Mouse (Mus musculus) olfactory bulb, adult 2 months (tissue): ENCODE results near the gene Gm10097. TPM values are rescaled to one million over a fixed set of nuclear protein-coding genes. Genes with fewer than 3 reads are reported as not detected.

ENCODE experiments used
- H3K27ac ChIP-seq: fragments of 200-500 bp; 2 replicates; pipeline ENCODE4 v1.5.1; 2012; ENCODE audit warnings: low read depth, low read length; ENCODE audit not compliant: insufficient read depth
- H3K4me1 ChIP-seq: fragments of 200-500 bp; 2 replicates; pipeline ENCODE4 v1.6.1; 2012; ENCODE audit warnings: low read length; ENCODE audit not compliant: control insufficient read depth, insufficient read depth
- H3K4me3 ChIP-seq: fragments of 200-500 bp; 2 replicates; pipeline ENCODE4 v1.5.1; 2012; ENCODE audit warnings: mild to moderate bottlenecking, low read depth, low read length, moderate library complexity; ENCODE audit not compliant: insufficient read depth
- CTCF ChIP-seq: fragments of 200-500 bp; IDR thresholded peaks from 2 replicates; pipeline ENCODE4 v1.5.1; 2012; ENCODE audit warnings: low read depth, mild to moderate bottlenecking, low read length, moderate library complexity; ENCODE audit not compliant: insufficient read depth
- POLR2A ChIP-seq: fragments of 200-500 bp; IDR thresholded peaks from 2 replicates; pipeline ENCODE4 v1.6.1; 2012; ENCODE audit warnings: mild to moderate bottlenecking, low read depth, low read length, moderate library complexity; ENCODE audit not compliant: insufficient read depth
- WGBS: fragments of 180-500 bp; shearing (Covaris S2); methylation state at CpG from one replicate; pipeline ENCODE4 v1.1.7; 2018; 5-methylcytosine and 5-hydroxymethylcytosine counted together
- polyA plus RNA-seq: library from polyadenylated mRNA; stranded (reverse); fragments of >200 nt; gene quantifications from 2 replicates; pipeline ENCODE4 v1.2.4, GENCODE M21; 2012; ENCODE audit warnings: low replicate concordance; ENCODE audit not compliant: missing spikeins, insufficient read depth, insufficient read length

Gm10097 gene
- not detected in 2 replicates for polyA plus RNA-seq

DNA sequence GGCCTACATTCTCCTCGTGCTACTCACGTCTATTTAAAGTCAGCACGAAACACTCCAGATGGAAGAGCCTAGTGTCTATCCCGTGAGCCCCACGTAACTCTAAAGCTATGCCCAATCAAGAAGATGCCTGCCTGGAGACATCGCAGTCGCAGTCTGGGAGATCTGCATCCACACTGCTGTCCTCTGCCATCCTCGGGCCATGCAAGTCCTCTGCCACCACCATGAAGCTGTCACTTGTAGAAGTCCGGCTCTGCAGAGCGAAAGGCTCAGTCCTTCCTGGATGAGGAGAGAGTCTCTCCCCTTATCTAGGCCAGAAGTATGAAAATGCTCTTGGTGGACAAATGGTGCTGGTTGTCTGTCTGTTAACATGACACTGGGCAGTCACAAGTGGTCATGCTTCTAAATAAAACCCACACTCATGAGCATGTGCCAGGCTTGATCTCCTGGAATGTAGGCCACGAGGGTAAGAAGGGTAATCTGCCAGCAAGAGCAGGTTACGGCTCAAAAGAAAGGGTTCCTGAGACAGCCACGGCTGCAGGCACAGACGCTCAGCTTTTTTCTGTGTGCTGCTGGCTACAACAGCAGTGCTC is at the start of gene Gm10097:
TSS of gene Gm10097 (plus strand) at position 517 of the 590 bp plus-strand sequence.
- no peak for TF ChIP-seq CTCF
- no peak for TF ChIP-seq POLR2A
- H3K4me3 ChIP-seq: no peak within 1 kb of the TSS
- WGBS: 71% methylated on average over 14 of the region's 14 CpGs
- peaks cover 4% of the 10 kb centered on the region; the same call in 1 of the 2 replicates for H3K4me1 ChIP-seq
- 0 out of 2 replicates have a peak within 1 kb of the TSS, but pooled peaks have one; percentile 5 for H3K27ac ChIP-seq

- H3K4me3 ChIP-seq: no peak overlapping the region
- no peak overlapping the region for H3K27ac ChIP-seq
- no peaks in the 10 kb centered on the region for H3K4me1 ChIP-seq
- TF ChIP-seq CTCF (no peak), POLR2A (no peak)
- 92% methylated on average over 4 of the region's 4 CpGs for WGBS
Observed at GRCm38 (mm10) chr10:5025906-5026305, 43.1 kb upstream of the Gm10097 start.

- Histone ChIP-seq H3K4me1 (no peaks in the 10 kb centered on the region), H3K27ac (no peak overlapping the region), H3K4me3 (no peak overlapping the region)
- 58% methylated on average over 1 of the region's 1 CpGs for WGBS
- TF ChIP-seq CTCF (no peak), POLR2A (no peak)
Observed at GRCm38 (mm10) chr10:5027208-5027607, 41.8 kb upstream of the Gm10097 start.

DNA sequence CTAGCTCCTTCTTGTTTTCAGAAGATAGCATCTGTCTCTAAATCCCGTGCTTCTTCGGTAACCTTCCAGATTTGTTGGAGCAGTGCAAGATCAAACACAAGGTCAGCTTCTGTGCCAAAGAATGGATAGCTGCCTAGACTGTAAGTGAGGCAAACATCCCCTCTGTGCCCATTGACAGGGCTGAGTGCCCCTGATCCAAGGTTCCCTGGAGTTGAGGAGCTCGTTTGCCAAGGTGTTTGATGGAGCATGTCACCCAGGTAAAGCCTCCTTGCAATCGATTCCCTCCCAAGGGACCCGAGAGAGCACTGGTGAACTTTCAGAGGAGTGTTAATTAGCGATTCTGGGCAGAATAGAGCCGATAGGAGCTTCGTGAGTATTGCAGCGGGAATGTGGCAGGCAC is 40.7 kb upstream of the Gm10097 start:
- no peak overlapping the region for H3K27ac ChIP-seq
- 87% methylated on average over 9 of the region's 9 CpGs for WGBS
- no peaks in the 10 kb centered on the region for H3K4me1 ChIP-seq
- TF ChIP-seq CTCF (no peak), POLR2A (no peak)
- no peak overlapping the region for H3K4me3 ChIP-seq

GRCm38 (mm10) chr10:5029161-5029560 is 39.8 kb upstream of the Gm10097 start:
- no peaks in the 10 kb centered on the region for H3K4me1 ChIP-seq
- H3K4me3 ChIP-seq: no peak overlapping the region
- WGBS: 95% methylated on average over 2 of the region's 2 CpGs
- no peak for TF ChIP-seq POLR2A
- no peak for TF ChIP-seq CTCF
- H3K27ac ChIP-seq: no peak overlapping the region

DNA sequence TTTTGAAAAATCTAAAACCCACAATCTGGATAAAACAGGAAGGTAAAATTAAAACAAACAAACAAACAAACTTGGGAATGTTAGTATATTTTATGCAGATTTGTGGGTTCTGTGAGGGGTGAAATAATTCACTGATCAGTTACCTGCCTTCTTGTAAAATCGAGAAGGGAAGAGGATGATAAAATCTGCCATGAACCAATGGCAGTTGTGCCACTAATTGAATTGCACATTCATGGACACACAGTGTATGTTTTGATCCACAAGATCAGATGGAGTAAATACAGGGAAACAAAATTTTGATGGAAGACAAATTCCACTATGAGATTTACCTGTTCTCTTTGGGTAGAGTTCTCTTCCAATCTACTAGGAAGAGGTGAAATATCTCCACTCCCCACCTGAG is 39.1 kb upstream of the Gm10097 start:
- 89% methylated on average over 1 of the region's 1 CpGs for WGBS
- Histone ChIP-seq H3K27ac (no peak overlapping the region), H3K4me3 (no peak overlapping the region), H3K4me1 (no peaks in the 10 kb centered on the region)
- no peak for TF ChIP-seq CTCF
- TF ChIP-seq POLR2A: no peak

DNA sequence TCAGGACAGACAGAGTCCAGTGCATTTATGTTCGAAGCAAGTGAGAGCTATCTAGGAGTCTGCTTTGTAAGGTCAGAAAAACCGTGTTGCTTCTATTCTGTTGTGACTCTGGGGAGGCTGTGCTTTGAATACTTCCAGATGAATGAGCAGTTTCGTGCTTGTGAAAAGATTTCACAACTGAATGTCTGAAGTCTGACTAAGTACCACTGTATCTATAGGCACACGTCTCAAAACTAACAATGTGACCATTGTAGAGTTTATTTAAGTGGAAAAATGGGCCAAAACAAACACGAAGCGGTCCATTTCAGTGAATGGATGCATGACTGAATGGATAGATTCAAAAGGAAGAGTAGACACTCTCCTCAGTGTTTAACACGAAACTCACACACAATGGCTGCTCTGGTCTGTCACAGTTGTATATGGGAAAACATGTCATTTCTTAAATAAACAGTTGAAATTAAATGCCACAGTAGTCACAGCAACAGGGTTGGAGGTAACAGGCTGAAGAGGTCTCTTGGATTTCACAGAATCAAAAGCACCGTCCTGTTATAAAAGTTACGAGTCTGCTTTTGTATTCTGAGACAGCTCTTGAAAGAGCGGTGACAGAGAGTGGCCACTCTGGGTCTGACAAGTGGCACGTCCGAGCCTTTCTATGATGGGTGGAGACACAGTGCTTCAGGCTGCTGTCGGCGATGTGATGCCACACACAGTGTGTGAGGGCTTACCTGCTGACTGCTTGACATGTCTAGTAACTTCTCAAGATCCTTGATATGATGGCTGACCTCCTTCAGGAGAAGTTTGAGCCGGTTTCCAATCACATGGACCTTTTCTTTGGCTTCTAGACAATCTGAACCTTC is 36.6 kb upstream of the Gm10097 start:
- no peak overlapping the region for H3K4me3 ChIP-seq

GRCm38 (mm10) chr10:5041254-5041653 is 27.7 kb upstream of the Gm10097 start:
- TF ChIP-seq POLR2A (no peak), CTCF (no peak)
- WGBS: 74% methylated on average over 8 of the region's 8 CpGs
- H3K4me3 ChIP-seq: no peak overlapping the region
- 0 out of 2 replicates have a peak, but pooled peaks cover 2% of the 10 kb centered on the region for H3K4me1 ChIP-seq
- no peak overlapping the region for H3K27ac ChIP-seq

More for the DNA sequence above, 36.6 kb upstream of the Gm10097 start:
- no peak for TF ChIP-seq POLR2A
- TF ChIP-seq CTCF: no peak
- 52% methylated on average over 15 of the region's 15 CpGs for WGBS
- no peak overlapping the region for H3K27ac ChIP-seq
- H3K4me1 ChIP-seq: no peaks in the 10 kb centered on the region

- no peak overlapping the region for H3K27ac ChIP-seq
- WGBS: 89% methylated on average over 8 of the region's 8 CpGs
- TF ChIP-seq POLR2A: no peak
Observed at GRCm38 (mm10) chr10:5044481-5044880, 24.5 kb upstream of the Gm10097 start.

More at GRCm38 (mm10) chr10:5044481-5044880, 24.5 kb upstream of the Gm10097 start:
- Histone ChIP-seq H3K4me3 (no peak overlapping the region), H3K4me1 (0 out of 2 replicates have a peak, but pooled peaks cover 2% of the 10 kb centered on the region)
